ENCODE assay signal across 22 mouse cellular contexts in the genomic region with DNA sequence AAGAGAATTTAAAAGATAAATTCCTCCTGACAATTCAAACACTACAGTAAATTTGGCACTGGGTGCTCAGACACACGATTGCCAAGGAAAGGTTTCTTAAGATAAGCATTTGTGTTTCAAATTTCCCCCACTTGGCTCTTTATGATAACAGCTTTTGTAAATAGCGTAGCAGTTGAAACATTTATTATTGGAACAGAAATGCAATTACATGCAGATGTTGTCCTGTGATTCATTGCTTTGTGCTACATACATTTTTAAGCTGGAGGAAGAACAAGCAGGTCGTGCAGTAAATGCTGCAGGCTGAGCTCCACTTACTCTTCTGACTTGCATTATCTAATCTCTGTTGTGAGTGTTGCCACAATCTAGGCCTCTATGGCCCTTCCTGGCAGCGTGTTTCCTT. TPM values are rescaled to one million over a fixed set of nuclear protein-coding genes. Genes with fewer than 3 reads are reported as not detected.
DNase-seq lines count a peak whose midpoint lies in the region; ATAC-seq lines count a peak whose summit lies in the region.
"Had no signal": no experiment of that assay in that cellular context is flagged by ENCODE, and none has a peak within 500 bp of the region (broad histone marks: within the 10 kb centered on the region; RNA-seq: fewer than 3 reads in every experiment).

No protein-coding gene starts in this region.

- H3K27ac ChIP-seq in embryonic facial prominence, embryonic 14.5 days (replicated peaks; ENCODE audit: low read depth, low read length), result no peak overlapping the region
- H3K27ac ChIP-seq in embryonic facial prominence, embryonic 10.5 days (replicated peaks), result no peak overlapping the region
- no peak overlapping the region for H3K27ac ChIP-seq in forebrain, embryonic 16.5 days (ENCODE audit: low read length)
- H3K27ac ChIP-seq: embryonic facial prominence, embryonic 15.5 days; forebrain, embryonic 12.5 days; heart, embryonic 13.5 days; hindbrain, embryonic 15.5 days had no signal

- H3K4me1 ChIP-seq in embryonic facial prominence, embryonic 14.5 days (ENCODE audit: control insufficient read depth, insufficient read depth, low read length), result no peaks in the 10 kb centered on the region
- no peaks in the 10 kb centered on the region for H3K4me1 ChIP-seq in embryonic facial prominence, embryonic 10.5 days
- H3K4me1 ChIP-seq in forebrain, embryonic 16.5 days (replicated peaks; ENCODE audit: control insufficient read depth, insufficient read depth, low read length), result no peaks in the 10 kb centered on the region
- H3K4me1 ChIP-seq: embryonic facial prominence, embryonic 15.5 days; forebrain, embryonic 12.5 days; hindbrain, embryonic 15.5 days had no signal

- H3K36me3 ChIP-seq in embryonic facial prominence, embryonic 14.5 days (ENCODE audit: control insufficient read depth, insufficient read depth, low read length), result no peaks in the 10 kb centered on the region
- no peaks in the 10 kb centered on the region for H3K36me3 ChIP-seq in embryonic facial prominence, embryonic 10.5 days (replicated peaks)
- H3K36me3 ChIP-seq in forebrain, embryonic 16.5 days (ENCODE audit: control insufficient read depth, insufficient read depth), result no peaks in the 10 kb centered on the region
- H3K36me3 ChIP-seq: embryonic facial prominence, embryonic 15.5 days; forebrain, embryonic 12.5 days; heart, embryonic 13.5 days; hindbrain, embryonic 15.5 days had no signal

- H3K4me3 ChIP-seq in embryonic facial prominence, embryonic 14.5 days (ENCODE audit: low read depth, low read length), result no peak overlapping the region
- H3K4me3 ChIP-seq in embryonic facial prominence, embryonic 10.5 days, result no peak overlapping the region
- H3K4me3 ChIP-seq in forebrain, embryonic 16.5 days (replicated peaks; ENCODE audit: low read length), result no peak overlapping the region
- H3K4me3 ChIP-seq: embryonic facial prominence, embryonic 15.5 days; forebrain, embryonic 12.5 days; heart, embryonic 13.5 days; hindbrain, embryonic 15.5 days had no signal

- H3K27me3 ChIP-seq in embryonic facial prominence, embryonic 14.5 days (replicated peaks; ENCODE audit: control insufficient read depth, insufficient read depth, low read length), result peaks cover 2% of the 10 kb centered on the region; the same call in 1 of the 2 replicates
- peaks cover 77% of the 10 kb centered on the region for H3K27me3 ChIP-seq in embryonic facial prominence, embryonic 10.5 days (replicated peaks; ENCODE audit: low read depth, poor library complexity, severe bottlenecking)
- H3K27me3 ChIP-seq in forebrain, embryonic 16.5 days (replicated peaks; ENCODE audit: control insufficient read depth, insufficient read depth, low read length), result no peaks in the 10 kb centered on the region
- H3K27me3 ChIP-seq: CH12.LX; embryonic facial prominence, embryonic 15.5 days had no signal

- DNase-seq in embryonic facial prominence, embryonic 14.5 days (ENCODE audit: low spot score), result peak; percentile 54
- DNase-seq in embryonic facial prominence, embryonic 10.5 days (ENCODE audit: low spot score), result no peak
- peak; percentile 58 for DNase-seq in 3T3-L1 (ENCODE audit: low read depth, low spot score)
- DNase-seq in NIH3T3 (ENCODE audit: low read depth), result peak; percentile 56
- DNase-seq in right cerebral cortex, postnatal 25 days, result no peak
- no peak for DNase-seq in gastrocnemius, adult 8-10 months (ENCODE audit: low spot score in 2 of 2)
- DNase-seq: adrenal gland, postnatal 25 days; cerebellum, adult 11 months; cerebellum, adult 8-10 months; cerebellum, postnatal 14 days; forebrain, postnatal 0 days; gastrocnemius, postnatal 25 days; heart, postnatal 36 days had no signal

- WGBS in embryonic facial prominence, embryonic 14.5 days, result 48% methylated on average over 4 of the region's 4 CpGs
- WGBS in embryonic facial prominence, embryonic 10.5 days, result 71% methylated on average over 4 of the region's 4 CpGs
- WGBS in forebrain, embryonic 16.5 days, result 56% methylated on average over 4 of the region's 4 CpGs

- H3K9ac ChIP-seq in embryonic facial prominence, embryonic 14.5 days (ENCODE audit: low read depth, low read length), result no peak overlapping the region
- H3K9ac ChIP-seq in forebrain, embryonic 16.5 days (replicated peaks; ENCODE audit: low read depth, low read length), result no peak overlapping the region
- H3K9ac ChIP-seq: embryonic facial prominence, embryonic 15.5 days; forebrain, embryonic 12.5 days; forebrain, postnatal 0 days; heart, embryonic 13.5 days; hindbrain, embryonic 15.5 days had no signal

- H3K4me2 ChIP-seq in embryonic facial prominence, embryonic 14.5 days (ENCODE audit: low read depth, low read length), result no peak overlapping the region
- H3K4me2 ChIP-seq in forebrain, embryonic 16.5 days (ENCODE audit: low read length), result no peak overlapping the region
- H3K4me2 ChIP-seq: embryonic facial prominence, embryonic 15.5 days; forebrain, embryonic 12.5 days; heart, embryonic 13.5 days; hindbrain, embryonic 15.5 days had no signal

- H3K9me3 ChIP-seq in embryonic facial prominence, embryonic 14.5 days (ENCODE audit: control insufficient read depth, low read length), result no peaks in the 10 kb centered on the region
- no peaks in the 10 kb centered on the region for H3K9me3 ChIP-seq in embryonic facial prominence, embryonic 10.5 days
- no peaks in the 10 kb centered on the region for H3K9me3 ChIP-seq in forebrain, embryonic 16.5 days (ENCODE audit: control insufficient read depth, low read length)
- H3K9me3 ChIP-seq: embryonic facial prominence, embryonic 15.5 days; forebrain, embryonic 12.5 days; heart, embryonic 13.5 days; hindbrain, embryonic 15.5 days had no signal

- ATAC-seq in embryonic facial prominence, embryonic 14.5 days (ENCODE audit: low read depth), result no peak
- peak; percentile 65; the same call in 1 of the 2 replicates for ATAC-seq in erythroblast, adult 5-6 weeks (replicated peaks; ENCODE audit: low FRiP score, poor library complexity, severe bottlenecking)
- no peak for ATAC-seq in forebrain, embryonic 16.5 days
- ATAC-seq: forebrain, postnatal 0 days; inflammation-experienced regulatory T-cells, adult 6 months; intestine, postnatal 0 days had no signal

RNA-seq across cellular contexts. Expression of a gene that starts 8.7 kb away (rescaled TPM):
- polyA plus RNA-seq in embryonic facial prominence, embryonic 14.5 days (2014; fragmentation: Nextera tagmentation; extraction: Ambion mirVana), result 10.4 and 11.4 TPM in 2 replicates
- 16.0 and 18.6 TPM in 2 replicates for polyA plus RNA-seq in embryonic facial prominence, embryonic 10.5 days (2016; fragmentation: Nextera tagmentation; extraction: Ambion mirVana)
- 7.1 and 9.4 TPM in 2 replicates for total RNA-seq in erythroblast, adult 5-6 weeks (2015; ENCODE audit: low replicate concordance)
- 0.68 and 7.4 TPM in 2 replicates for total RNA-seq in erythroblast, adult 5-6 weeks (2017; ENCODE audit: low replicate concordance)
- 1 to 10 TPM; 4.4 to 8.6 (median 5.5) TPM for total RNA-seq in gastrocnemius, adult 8-10 months (2022)
- 10.0 and 10.1 TPM in 2 replicates for polyA plus RNA-seq in forebrain, embryonic 16.5 days (2015; fragmentation: Nextera tagmentation; extraction: Ambion mirVana)

Comparison
In these comparisons a context has a peak if more than half of its experiments do, and no peak if none do; other contexts are left out.
1. DNase-seq: peak in embryonic facial prominence, embryonic 14.5 days (single experiment), 3T3-L1 (single experiment) and NIH3T3 (single experiment); none in embryonic facial prominence, embryonic 10.5 days (single experiment), right cerebral cortex, postnatal 25 days (single experiment) and gastrocnemius, adult 8-10 months (0 of 2).